Mouse (Mus musculus): ENCODE results near the gene Pfkm.

DNA sequence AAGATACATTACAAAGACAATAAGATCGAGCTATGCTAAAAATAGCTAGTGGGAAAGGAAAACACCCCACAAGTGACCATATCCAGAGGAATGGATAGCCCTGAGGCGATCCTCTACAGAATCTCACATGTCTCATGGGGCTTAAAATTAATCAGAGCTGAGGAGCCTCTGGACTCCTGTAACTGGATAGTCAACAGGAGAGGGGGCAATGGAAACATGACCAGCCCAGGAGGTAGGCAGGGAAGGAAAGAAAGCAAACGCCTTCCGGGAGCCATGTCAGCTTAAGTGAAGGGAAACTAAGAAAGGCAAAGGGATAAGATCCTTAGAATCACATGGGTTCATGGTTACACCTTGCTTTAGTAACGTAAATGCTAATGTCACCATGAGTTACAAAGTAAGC is 48.4 kb downstream of the Pfkm start:
- TF ChIP-seq CTCF (IDR thresholded peaks at IDR 0.05; ENCODE audit: extremely low read depth, insufficient read length, insufficient replicate concordance, low read depth, low read length): no peak
- TF ChIP-seq POLR2A (IDR thresholded peaks at IDR 0.05; ENCODE audit: low read depth, low read length): no peak

Data from small intestine, adult 2 months (tissue).